Mouse (Mus musculus) mouse trophoblast stem cell (cell line): Measurements from ENCODE around the gene Dusp3.

Experiments used
- in situ Hi-C, 2 experiments: fragments of 300-500 bp; cut with MseI, MboI; formaldehyde crosslinking; loops; 2 replicates in 1 of 2; 3 replicates in 1 of 2; pipeline ENCODE4 v1.15.1; 2025

The Dusp3 gene

GRCm38 (mm10) chr11:101986913-101987312, at the start of gene Dusp3:
Gene Dusp3, minus strand, starts transcription at chr11:101987013.
- in situ Hi-C loops: no loop called here

DNA sequence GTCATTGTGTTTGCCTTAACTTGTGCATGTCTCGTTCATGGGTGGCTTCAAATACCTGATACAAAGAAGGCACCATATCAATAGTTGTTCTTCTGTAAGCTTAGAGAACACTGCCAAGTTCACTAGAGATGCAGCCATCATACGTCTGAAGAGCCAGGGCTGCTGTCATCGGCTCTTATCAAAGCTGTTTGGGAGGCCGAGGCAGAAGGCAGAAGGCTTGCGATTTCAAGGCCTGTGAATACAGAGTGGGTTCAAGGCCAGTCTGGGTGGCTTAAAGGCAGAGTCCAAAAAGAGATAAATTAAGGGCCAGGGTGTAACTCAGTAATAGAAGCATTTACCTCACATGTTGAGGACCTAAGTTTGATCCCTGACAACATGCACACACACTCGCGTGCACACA, 49.5 kb upstream of the Dusp3 start:
- in situ Hi-C loops: loop anchor here in 1 of 2 experiments (5.0 kb wide), 1 partner anchor 39 kb away; no protein-coding TSS in a partner anchor

GRCm38 (mm10) chr11:102035456-102035960, 48.7 kb upstream of the Dusp3 start:
- in situ Hi-C loops: loop anchor here in 1 of 2 experiments (5.0 kb wide), 1 partner anchor 38 kb away; no protein-coding TSS in a partner anchor

DNA sequence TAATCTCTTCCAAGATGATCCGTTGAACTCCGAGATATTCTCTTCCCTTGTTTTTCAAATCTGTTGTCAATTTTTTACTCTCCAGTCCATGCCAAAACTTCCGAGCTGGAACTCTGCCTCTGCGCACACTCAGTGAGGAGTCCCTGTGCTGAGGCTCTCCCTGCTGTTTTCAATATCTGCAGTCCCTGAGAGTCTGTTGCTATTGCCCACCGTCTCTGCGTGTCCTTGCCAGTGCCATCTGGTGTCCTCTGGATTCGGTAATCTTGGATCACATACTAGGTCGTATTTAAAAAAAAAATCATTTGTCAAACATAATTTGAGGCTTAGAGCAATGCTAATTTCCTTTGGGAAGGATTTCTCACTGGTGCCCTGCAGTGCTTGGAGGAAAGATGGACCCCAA, 48.1 kb upstream of the Dusp3 start:
- in situ Hi-C loops: loop anchor here (5.0 kb wide), 1 partner anchor 38 kb away; no protein-coding TSS in a partner anchor

DNA sequence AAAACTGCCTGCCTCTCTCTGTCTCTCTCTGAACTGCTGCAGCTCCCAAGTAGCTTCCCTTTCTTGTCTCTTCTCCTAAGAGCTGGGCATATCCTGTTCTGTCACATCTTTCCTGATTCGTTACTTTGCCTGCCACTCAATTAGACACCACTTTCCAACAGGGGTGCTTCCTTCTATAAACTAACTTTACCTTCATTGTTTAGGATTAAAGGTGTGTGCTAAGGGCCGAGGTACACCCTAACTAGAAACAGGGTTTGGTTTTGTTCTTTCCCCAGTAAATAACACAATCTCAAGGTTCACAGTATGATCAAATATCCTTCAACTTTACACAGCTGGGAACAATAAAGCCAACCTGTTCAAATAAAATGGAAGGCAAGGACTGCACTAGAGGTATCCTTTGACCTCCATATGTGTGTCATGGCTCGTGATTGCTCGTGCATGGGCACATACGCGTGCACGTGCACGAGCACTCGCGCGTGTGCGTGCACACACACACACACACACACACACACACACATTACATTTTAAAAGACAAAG, 46.3 kb upstream of the Dusp3 start:
- in situ Hi-C loops: loop anchor here in 1 of 2 experiments (5.0 kb wide), 1 partner anchor 36 kb away; no protein-coding TSS in a partner anchor

DNA sequence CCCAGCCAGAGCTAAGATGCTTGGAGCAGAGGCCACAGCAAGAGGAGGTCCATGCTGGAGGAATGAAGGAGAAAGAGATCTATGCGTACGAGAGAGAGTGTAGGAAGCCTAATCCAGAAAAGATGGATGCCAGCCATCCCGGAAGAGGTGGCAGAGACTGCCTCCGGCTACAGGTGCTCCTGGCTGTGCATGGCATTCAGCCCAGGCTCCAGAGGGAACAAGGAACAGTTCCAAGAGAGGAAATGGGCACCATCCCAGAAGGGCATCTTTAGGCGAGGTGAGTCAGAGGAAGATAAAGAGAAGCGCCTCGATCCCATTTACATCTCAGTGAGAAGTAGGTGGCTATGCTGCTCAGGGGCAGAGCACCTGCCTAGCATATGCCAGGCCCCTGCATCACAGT, 44.3 kb upstream of the Dusp3 start:
- in situ Hi-C loops: loop anchor here in 1 of 2 experiments (5.0 kb wide), 1 partner anchor 34 kb away; no protein-coding TSS in a partner anchor

DNA sequence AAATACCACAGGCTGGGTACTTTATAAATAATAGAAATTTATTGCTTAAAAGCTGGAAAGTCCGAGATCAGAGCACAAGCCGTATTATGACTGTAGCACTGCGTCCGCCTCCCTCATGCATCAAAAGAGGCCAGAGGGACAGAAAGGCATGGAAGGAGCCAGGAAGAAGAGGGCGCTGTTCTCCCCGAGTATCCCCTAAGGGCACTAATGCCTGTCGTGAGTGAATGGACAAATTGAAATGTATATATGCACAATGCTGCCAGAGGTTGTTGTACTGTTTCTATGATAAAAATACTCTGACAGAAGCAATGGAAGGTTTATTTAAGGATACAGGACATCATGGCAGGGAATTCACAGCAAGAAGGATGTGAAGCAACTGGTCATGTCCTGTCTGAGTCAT, 43.2 kb upstream of the Dusp3 start:
- in situ Hi-C loops: loop anchor here in 1 of 2 experiments (5.0 kb wide), 1 partner anchor 33 kb away; no protein-coding TSS in a partner anchor

GRCm38 (mm10) chr11:102029304-102029703, 42.5 kb upstream of the Dusp3 start:
- in situ Hi-C loops: no loop called here

DNA sequence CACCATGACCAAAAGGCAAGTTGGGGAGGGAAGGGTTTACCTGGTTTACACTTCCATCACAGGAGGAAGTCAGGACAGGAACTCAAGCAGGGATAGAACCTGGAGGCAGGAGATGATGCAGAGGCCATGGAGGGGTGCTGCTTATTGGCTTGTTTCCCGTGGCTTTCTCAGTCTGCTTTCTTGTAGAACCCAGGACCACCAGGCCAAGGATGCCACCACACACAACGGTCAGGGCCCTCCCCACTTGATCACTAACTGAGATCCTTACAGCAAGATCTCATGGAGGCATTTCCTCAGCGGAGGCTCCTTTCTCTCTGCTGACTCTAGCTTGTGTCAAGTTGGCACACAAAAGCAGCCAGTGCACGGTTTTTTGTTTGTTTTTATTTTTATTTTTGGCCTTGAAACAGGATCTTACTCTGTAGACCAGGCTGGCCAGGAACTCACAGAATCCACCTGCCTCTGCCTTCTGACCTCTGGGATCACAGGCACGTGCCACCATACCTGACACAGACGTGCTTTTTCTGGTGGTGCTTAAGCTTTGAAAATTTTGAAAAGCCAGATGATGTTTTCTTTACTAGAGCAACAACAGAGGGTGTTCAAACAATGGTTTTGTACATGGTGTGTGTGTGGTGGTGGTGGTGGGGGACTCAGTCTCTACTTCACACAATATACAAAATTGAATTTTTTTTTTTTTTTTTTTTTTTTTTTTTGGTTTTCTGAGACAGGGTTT, 41.4 kb upstream of the Dusp3 start, which contains the start of gene Mpp3:
Mpp3 (minus strand) TSS at position 375 of the 730 bp plus-strand sequence.
- in situ Hi-C loops: no loop called here

- in situ Hi-C loops: no loop called here
Measured at GRCm38 (mm10) chr11:102027361-102028017, 40.7 kb upstream of the Dusp3 start.

DNA sequence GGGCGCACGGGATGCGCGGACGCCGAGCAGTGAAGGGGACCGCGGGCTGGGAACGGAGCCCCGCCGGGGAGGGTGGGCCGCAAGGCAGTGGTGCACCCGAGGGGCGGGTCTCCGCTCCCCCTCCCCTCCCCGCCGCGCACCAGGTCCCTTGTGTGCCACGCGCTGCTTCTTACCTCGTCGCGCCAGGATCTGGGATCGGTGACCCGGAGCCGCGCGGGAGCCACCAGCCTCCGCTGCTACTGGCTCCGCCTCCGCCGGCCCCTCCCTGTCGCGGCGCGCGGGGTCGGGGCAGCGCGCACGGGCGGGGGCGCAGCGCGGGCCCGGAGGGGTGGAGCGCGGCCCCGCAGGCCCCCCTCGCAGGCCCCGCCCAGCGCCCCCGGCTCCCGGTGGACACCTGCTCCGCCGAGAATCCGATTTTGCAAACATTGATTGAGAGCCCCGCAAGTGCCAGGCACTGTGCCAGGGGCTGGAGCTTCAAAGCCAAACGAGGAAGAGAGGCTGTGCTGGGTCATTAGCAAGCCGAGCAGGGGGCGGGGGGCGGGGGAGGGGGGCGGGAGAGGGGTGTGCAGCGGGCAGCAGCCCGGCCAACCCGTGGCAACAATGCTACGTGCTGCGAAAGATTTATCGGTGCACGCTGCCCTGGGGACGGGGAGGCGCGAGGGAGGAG, 40.0 kb upstream of the Dusp3 start:
- in situ Hi-C loops: no loop called here

GRCm38 (mm10) chr11:102025991-102026660, 39.3 kb upstream of the Dusp3 start:
- in situ Hi-C loops: no loop called here

GRCm38 (mm10) chr11:102025354-102025753, 38.5 kb upstream of the Dusp3 start:
- in situ Hi-C loops: no loop called here

- in situ Hi-C loops: no loop called here
Measured at GRCm38 (mm10) chr11:102024875-102025274, 38.1 kb upstream of the Dusp3 start.

DNA sequence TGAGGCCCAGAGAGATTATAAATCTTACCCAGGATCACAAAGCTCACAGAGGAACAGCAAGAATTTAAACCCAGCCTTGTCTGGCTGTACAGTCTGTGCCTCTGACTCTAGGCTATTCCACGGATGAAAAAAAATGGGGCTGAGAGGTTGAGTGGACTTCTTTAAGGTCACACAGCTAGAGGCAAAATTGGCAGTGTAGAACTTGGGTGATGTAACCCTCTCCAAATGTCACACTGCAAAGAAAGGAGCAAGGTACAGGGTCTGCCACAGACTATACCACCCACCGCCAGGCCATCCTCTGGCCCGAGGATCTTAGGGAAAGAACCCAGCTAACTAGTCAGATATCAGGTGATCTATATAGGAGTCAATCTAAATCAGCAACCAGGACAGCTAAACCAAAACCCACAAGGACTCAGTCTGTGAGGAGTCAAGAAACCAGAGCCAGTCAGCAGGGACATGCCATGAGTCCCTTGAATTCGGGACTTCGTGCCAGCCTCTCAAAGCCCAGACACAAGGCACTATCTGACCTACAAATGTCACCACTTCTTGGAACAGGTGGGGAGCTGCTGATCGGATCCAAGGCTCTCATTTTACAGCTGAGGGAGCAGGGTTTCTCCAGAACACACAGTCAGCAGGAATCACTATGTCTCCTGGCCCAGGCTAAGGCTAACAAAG, 37.4 kb upstream of the Dusp3 start:
- in situ Hi-C loops: no loop called here

GRCm38 (mm10) chr11:102023406-102023805, 36.6 kb upstream of the Dusp3 start:
- in situ Hi-C loops: no loop called here

- in situ Hi-C loops: no loop called here
Measured at GRCm38 (mm10) chr11:102021196-102021595, 34.4 kb upstream of the Dusp3 start.

- in situ Hi-C loops: no loop called here
Measured at GRCm38 (mm10) chr11:102019736-102020135, 32.9 kb upstream of the Dusp3 start.

GRCm38 (mm10) chr11:102016136-102016535, 29.3 kb upstream of the Dusp3 start:
- in situ Hi-C loops: no loop called here

GRCm38 (mm10) chr11:102015472-102015871, 28.7 kb upstream of the Dusp3 start:
- in situ Hi-C loops: no loop called here
